Mouse (Mus musculus): Measurements from ENCODE around the gene Dach1.
A peak's percentile ranks its signal among the peaks of the same experiment; 100 is the strongest.

Dach1 gene

GRCm38 (mm10) chr14:98169421-98170076 lies at the start of gene Dach1:
Dach1 (minus strand) TSS chr14:98169765.
- DNase-seq (ENCODE audit: low read depth in 1 of 2, low spot score in 2 of 2) = no peak

- DNase-seq (ENCODE audit: low read depth in 1 of 2, low spot score in 2 of 2) = no peak
Observed at GRCm38 (mm10) chr14:98200089-98200488, 30.5 kb upstream of the Dach1 start.

GRCm38 (mm10) chr14:98181545-98181944 lies 12.0 kb upstream of the Dach1 start:
- no peak for DNase-seq (ENCODE audit: low read depth in 1 of 2, low spot score in 2 of 2)

- DNase-seq (ENCODE audit: low read depth in 1 of 2, low spot score in 2 of 2) = no peak
Observed at GRCm38 (mm10) chr14:98173831-98174230, 4.3 kb upstream of the Dach1 start.

- no peak for DNase-seq (ENCODE audit: low read depth in 1 of 2, low spot score in 2 of 2)
Observed at GRCm38 (mm10) chr14:98172394-98172905, 2.9 kb upstream of the Dach1 start.

- DNase-seq (ENCODE audit: low read depth in 1 of 2, low spot score in 2 of 2) = no peak
Observed at GRCm38 (mm10) chr14:98171861-98172260, 2.3 kb upstream of the Dach1 start.

DNA sequence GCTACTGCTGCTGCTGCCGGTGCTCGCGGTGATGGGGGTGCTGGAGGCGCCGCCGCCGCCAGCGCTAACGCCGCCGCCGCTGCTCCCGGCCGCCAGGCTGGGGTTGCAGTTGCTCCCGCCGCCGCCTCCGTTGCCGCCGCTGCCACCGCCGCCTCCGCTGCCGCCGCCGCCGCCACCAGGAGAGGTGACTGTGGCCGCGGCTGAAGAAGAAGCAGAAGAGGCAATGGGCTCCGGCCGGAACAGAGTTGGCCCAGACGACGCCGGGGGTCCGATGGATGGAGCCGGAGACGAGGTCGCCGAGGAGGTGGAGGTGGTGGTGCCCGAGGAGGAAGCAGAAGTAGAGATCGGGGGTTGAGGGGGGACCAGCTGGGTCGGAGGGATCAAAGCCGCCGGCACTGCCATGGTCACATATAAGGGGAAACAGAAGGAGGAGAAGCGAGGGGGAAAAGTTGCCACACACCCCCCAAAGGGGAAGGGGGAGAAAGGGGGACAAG lies 610 bp downstream of the Dach1 start:
- peak in 1 of 2 experiments; percentile 12 for DNase-seq (ENCODE audit: low read depth in 1 of 2, low spot score in 2 of 2)

DNA sequence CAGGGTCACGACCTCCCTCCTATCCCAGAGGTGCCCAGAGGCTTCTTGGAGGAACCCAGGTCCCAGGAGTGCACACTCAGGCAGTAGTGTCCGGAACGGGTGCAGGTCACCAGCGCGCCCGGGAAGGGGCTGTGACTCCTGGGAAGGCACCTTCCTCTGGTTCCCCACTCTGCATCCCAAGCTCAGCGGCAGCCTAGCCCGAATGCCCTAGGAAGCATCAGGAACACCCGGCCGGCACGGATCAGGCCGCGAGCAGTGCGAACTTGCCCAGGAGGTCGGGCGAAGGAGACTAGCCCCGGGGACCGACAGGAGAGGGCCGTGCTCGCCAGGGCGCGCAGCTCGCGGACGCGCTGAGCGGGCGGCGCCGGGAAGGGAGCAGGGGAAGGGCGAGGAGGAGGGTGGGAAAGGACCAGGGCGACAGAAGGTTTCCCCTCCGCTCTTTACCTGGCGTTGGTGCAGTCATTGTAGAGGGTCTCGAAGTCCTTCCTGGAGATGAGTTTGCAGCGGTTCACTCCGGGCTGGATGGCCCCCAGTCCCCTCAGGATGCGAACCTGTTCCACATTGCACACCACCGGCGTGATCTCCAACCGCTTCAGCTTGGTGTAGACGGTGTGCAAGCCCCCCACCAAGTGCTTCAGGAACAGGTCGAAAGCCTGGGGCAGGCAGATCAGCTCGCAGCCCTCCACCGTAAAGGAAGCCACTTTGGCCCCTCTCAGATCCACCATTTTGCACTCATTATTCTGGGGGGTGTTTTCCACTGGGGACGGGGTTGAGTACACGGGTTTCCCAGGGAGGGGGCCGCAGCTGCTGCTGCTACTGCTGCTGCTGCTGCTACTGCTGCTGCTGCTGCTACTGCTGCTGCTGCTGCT lies 1.3 kb downstream of the Dach1 start:
- no peak for DNase-seq (ENCODE audit: low read depth in 1 of 2, low spot score in 2 of 2)

DNA sequence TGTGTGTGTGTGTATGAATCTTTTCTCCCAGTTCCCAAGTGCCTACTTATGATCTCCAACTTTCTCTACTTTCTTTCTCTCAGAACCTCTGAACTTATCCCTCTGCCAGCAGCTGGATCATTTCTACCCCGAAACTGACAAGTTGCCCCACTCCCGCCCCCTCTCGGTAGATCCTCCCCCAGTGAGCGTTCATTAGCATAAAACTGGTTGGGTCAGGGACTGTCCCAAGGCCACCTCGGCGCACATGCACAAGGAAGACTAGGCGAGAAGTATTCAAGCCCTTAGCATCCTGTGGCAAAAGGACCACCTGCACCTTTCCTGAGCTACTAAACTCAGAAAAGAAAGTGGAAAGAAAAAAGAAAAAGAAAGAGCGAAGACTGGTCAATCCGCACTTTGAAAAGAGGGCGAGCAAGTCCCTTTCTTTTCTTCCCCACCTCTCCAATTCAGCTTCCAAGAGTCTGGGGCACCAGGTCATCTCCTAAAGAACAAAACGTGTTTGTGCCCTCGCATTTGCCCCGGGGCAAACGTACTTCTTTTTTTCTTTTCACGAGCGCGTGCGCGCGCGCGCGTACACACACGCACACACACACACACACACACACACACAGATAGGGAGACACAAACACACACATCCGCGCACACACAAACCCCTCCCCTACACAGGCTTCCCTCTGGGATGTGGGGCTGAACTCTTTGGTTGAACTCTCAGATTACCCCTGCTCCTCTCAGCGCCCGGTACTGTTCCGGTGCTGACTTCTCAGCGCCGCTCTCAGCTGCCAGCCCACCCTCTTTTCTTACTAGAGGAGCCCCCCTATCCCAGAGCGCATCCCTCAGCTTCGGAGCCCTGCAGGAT lies 2.2 kb downstream of the Dach1 start:
- DNase-seq (ENCODE audit: low read depth in 1 of 2, low spot score in 2 of 2) = no peak

DNA sequence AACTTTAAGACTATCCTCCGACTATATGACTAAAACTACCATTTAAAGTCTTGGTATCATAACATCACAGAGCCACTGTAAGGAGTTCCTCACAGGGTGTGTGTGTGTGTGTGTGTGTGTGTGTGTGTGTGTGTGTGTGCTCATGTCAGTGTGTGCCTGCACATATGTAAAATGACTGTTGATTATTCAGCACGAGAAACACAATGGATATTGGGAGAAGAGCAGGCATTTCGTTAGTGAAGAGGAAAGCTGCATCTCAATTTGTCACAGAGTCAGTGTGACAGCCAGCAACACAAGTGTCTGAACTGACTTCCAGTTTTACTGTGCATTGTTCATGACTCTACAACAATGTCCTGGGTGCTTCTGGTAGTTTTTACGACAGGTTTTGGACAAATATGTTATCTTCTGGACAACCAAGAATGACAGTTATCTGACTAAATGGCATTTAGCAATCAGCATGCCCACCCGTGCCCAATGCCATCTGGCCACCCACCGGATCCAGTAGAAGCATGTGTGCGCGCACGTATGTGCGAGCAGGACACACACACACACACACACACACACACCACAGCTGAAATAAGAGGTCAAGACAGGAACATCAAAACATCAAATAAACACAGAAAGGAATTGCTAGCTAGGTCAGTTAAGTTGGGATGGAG lies 3.1 kb downstream of the Dach1 start:
- no peak for DNase-seq (ENCODE audit: low read depth in 1 of 2, low spot score in 2 of 2)

DNA sequence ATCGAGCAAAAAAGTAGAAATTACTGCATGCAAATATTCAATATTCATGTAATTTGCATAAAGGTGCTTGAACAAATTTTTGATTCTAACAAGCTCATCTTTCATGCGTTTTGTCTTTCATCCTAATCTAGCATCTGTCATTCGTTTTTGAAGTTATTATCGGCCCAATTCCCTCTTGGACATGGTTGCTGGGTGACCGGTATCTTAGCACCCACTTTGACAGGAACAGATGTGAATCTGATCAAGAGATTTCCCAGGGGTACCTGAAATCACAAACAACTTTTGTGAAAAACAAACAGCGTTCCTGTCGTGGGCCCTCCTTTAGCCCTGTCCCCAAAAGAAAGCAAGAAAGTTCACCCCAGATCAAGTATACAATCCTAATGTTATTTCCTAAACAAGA lies 12.8 kb downstream of the Dach1 start:
- no peak for DNase-seq (ENCODE audit: low read depth in 1 of 2, low spot score in 2 of 2)

DNA sequence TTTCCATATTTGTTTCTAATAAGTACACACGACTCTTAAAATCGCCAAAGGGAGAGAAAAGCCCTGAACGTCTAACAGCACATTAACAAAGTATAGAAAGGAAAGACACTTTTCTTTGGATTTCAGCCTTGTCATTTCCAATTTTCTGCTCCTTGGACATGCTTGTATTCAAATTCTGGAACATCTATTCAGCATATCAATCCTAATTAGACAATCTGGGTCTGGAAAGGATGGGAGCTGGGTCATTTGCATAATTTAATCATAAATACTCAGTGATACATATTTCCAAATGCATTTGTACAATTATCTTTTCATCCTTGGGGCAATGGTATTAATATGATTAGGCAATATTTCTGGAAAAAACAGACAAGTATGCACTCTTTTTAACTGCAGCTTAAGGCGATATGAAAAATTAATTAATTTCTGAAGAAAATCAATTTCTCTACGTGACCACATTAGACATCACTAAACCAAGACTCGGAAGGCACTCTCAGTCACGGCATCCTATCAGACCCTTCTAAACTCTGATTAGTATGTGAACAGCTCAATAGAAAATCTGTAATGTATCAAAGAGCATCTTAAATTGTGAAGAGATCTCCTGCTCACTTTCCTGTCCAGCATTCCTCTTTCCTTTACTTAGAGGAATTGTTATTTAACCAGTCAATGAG lies 13.7 kb downstream of the Dach1 start:
- no peak for DNase-seq (ENCODE audit: low read depth in 1 of 2, low spot score in 2 of 2)

DNA sequence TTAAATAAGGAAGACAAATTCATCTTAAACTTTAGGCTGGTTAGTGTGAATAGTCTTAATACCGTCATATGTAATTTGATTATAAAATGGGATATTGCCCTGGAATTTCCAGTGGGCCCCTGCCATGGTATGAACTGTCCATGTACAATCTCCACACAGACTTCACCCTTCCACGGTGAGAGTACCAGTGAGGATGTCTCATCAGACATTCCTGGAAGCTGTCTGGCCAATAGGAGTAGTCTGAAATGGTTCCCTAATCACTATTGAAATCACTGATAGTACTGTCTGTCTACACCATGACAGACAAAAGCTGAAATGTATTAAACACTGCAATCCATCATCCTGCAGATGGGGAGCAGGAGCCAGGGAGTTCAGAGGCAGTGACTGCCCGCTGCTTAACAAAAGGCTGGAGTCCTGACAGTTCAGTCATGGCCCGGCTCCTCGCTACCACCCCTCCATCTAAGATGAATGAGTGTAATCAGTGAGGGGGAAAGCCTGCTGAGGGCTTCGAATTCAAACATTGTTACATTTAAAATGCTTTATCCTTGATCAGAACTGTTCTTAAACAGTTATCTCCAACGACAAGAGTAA lies 14.6 kb downstream of the Dach1 start:
- DNase-seq (ENCODE audit: low read depth in 1 of 2, low spot score in 2 of 2) = no peak

DNA sequence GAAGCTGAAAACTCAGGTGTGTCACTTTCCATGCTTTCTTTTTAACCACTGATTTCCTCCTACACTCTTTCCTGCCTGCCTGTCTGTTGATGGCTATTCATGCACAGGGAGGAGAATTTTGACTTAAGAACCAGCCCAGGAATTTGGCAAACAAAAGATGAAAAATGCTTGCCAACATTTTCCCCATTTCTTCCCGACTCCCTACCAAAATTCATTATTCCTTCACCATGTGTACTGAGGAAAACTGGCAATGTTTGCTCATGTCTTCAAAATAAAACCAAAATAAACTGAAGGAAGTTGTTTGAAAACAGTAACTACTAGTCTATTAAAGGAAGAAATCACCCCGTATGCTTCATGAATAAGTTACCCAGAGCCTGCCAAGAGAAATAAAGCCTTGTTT lies 27.8 kb downstream of the Dach1 start:
- DNase-seq (ENCODE audit: low read depth in 1 of 2, low spot score in 2 of 2) = no peak

DNA sequence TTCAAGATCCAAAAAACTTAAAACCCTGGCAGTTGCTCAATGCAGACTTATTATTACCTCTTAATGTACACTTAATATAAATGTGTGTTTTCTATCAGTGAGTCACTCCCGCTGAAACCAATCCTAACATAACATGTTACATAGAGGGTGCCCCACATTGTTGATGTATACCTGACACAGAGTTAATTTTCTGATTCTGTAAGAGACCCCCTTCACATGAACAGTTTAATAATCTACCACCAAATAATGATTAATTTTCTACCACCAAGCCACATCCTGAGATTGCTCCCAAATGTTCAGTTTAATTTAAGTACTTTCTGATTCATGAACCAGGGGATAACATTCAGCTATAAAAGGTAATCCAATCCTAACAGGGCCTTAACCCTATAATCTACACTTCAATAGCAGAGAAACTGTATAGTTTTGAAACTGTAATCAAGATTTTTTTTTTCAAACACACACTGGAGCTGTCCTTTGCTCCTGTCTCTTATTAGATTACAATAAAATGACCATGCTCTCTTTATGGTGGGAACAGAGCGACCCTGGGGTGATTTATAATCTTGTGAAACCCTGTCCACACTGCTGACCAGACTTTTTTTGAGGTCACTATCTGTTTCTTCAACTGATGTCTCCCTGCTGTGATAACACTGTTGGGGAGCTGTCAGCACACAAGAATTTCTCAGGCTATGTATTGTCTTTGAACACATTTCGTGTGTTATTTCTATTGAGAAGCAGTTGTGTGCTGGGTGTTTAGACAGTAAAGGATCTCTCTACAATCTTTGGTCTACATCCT lies 30.5 kb downstream of the Dach1 start:
- no peak for DNase-seq (ENCODE audit: low read depth in 1 of 2, low spot score in 2 of 2)

DNA sequence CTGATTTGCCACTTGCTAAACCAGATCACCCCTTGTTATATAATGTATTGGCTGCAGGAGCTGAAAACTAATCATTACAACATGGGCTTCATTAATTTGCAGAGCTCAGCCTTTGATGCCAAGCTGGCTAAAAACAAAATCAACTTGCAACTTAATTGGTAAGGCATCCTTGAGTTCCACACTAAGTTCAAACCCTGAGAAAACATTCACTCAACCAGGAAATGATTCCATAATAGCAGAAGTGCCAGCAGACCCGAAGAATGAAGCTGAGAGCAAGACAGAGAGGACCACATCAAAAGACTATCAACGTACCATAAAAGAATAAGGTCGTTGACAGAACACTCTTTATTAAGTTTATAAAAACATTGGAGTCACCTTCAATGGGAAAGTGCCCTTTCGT lies 35.0 kb downstream of the Dach1 start:
- DNase-seq (ENCODE audit: low read depth in 1 of 2, low spot score in 2 of 2) = no peak

- DNase-seq (ENCODE audit: low read depth in 1 of 2, low spot score in 2 of 2) = no peak
Observed at GRCm38 (mm10) chr14:98123032-98123431, 46.5 kb downstream of the Dach1 start.

GRCm38 (mm10) chr14:98116627-98117026 lies 52.9 kb downstream of the Dach1 start:
- no peak for DNase-seq (ENCODE audit: low read depth in 1 of 2, low spot score in 2 of 2)

DNA sequence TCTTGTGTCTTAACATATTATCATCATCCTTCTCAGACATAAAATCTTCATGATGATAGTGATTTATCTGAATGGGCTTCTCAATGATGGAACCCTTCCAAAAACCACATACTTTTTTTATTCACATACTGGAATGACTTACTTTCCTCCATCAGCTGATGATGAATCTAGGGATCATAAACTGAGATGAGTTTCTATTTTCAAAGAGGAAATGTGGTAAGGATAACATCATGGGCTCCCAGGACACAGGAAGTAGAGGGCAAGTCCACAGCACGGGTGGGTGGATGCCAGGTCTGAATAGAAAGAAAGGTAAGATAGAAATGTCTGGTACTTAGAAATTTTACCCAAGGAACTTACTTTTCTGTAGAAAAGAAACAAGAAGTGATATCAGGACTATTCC lies 56.5 kb downstream of the Dach1 start:
- no peak for DNase-seq (ENCODE audit: low read depth in 1 of 2, low spot score in 2 of 2)
